Mouse (Mus musculus) cerebral cortex, adult 2 months (tissue): ENCODE results near the gene Ube2o.

Source experiments
- WGBS: fragments of 180-500 bp; shearing (Covaris S2); methylation state at CpG from one replicate; pipeline ENCODE4 v1.1.7; 2018; 5-methylcytosine and 5-hydroxymethylcytosine counted together

The Ube2o gene

DNA sequence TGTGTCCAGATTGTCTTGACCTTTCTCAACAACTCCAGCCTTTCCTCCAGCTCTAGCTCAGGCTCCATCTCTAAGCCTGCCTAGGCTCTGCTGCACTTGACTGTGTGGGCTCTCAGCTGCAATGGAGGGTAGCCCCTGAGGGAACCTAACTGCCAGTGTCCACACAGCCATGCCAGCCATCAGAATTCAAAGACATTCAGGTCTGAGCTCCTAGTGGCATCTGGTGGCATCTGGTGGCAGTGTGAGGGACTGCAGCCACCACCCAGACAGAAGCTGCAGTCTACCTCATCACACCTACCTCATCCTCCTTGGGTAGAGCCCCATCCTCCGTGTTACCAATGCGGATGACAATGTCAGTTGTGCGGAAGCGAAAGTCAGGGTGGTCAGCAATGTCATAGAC, 38.1 kb downstream of the Ube2o start:
- WGBS, result 70% methylated on average over 4 of the region's 4 CpGs

GRCm38 (mm10) chr11:116541183-116541582, 40.1 kb downstream of the Ube2o start:
- WGBS, result 97% methylated on average over 11 of the region's 11 CpGs

- 86% methylated on average over 12 of the region's 12 CpGs for WGBS
These were observed 43.0 kb downstream of the Ube2o start for GRCm38 (mm10) chr11:116538142-116538735.

DNA sequence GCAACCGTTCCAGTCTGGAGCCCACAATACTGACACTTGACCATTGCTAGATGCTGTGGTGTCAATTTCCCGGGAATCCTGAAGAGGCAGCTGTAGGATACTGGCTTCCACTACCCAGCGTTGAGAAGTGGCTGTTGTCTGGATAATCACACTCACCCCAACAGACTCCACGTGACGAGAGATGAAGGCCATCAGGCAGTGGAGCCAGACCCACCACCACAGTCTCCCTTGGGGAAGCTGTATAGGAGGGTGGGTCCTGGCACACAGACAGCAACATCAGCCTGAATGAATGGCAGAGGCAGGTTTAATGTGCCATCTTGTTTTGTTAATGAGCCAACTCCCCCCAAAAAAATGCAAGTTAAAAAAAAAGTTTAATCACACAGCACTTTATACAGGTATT, 43.9 kb downstream of the Ube2o start:
- 71% methylated on average over 5 of the region's 5 CpGs for WGBS

DNA sequence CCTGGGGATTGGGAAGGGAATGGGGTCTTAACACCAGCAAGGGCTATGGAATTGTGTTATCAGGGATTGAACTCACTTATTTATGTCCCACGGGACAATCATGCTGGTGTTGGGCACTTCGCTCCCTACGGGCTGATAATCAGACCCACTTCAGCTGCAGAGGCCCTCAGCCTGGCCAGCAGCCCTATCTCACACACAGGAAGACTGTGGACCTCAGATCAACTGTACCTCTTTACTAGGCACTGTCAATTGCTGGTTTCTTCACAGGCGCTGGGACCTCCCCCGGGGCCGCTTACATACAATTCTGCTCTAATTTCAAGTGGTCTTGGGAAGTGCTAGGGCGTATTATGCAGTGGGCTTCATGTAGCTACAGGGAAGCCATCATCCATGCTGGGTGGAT, 44.6 kb downstream of the Ube2o start:
- 92% methylated on average over 7 of the region's 7 CpGs for whole genome bisulfite sequencing

- WGBS, result 15% methylated on average over 20 of the region's 20 CpGs
These were observed 46.9 kb downstream of the Ube2o start for GRCm38 (mm10) chr11:116534154-116534865.

DNA sequence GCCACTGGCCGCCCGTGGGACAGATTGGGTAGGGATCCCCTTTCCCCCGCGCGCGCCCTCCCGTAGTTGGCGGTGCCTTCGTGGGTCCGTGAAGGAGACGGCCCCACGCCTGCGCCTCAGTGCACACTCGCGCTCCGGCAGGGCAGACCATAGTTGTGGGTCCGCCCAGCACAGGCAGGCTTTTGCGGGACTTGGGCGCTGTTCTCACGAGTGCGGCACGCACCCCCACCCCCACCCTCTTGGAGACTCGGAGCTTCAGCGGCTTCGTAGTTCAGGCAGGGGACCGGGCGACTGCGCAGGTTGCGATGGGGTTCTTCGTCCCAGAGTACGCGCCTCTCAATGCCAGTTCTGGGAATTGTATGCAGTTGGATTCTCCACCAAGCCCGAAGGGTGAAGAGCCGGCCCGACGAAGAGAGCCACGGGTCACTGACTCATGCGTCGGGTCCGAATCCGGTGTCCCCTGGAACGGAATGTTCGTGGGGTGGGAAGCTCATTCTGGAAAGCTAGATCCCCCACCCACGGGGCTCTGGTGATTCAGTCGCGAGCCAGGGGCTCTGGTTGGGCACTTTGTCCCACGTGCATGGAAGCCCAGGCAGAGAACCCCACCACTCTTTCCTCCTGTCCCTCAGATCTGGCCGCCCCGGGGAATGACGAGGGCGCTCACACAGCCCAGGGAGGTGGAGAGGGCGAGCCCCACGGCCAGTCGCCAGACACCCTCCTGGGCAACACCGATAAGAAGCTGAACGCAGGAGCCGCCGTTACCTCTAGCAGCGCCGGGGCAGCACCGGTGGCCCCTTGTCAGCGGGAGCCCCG, 47.7 kb downstream of the Ube2o start:
- WGBS, result 1% methylated on average over 63 of the region's 63 CpGs

GRCm38 (mm10) chr11:116532810-116533338, 48.4 kb downstream of the Ube2o start:
- under 1% methylated on average over 50 of the region's 50 CpGs for WGBS

DNA sequence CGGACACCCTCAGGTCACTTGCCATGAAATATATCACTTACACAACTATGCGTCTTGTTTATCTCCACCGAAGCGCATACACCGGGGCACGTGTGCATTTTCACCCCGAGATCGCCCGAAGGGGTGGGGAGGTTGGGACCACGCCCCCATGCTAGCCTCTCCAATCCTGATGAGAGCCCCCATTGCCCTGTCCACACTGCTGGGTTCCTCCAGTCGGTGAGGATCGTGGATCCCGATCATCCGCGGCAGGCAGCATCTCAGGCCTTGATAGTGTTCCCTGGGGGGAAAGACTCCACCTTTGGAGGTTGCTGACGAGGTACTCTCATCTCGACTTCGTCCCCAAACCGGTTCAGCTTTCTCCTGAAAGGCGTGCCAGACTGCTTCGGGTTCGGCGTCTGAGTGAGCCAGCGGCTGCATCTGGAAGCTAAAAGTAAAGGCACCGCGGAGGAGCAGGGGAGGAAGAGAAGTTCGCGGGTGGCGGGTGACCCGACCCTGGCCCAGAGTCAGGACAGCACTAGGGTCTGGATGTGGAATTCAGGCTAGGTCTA, 48.9 kb downstream of the Ube2o start:
- WGBS, result 2% methylated on average over 30 of the region's 30 CpGs

GRCm38 (mm10) chr11:116531371-116532191, 49.7 kb downstream of the Ube2o start:
- 2% methylated on average over 48 of the region's 48 CpGs for WGBS

DNA sequence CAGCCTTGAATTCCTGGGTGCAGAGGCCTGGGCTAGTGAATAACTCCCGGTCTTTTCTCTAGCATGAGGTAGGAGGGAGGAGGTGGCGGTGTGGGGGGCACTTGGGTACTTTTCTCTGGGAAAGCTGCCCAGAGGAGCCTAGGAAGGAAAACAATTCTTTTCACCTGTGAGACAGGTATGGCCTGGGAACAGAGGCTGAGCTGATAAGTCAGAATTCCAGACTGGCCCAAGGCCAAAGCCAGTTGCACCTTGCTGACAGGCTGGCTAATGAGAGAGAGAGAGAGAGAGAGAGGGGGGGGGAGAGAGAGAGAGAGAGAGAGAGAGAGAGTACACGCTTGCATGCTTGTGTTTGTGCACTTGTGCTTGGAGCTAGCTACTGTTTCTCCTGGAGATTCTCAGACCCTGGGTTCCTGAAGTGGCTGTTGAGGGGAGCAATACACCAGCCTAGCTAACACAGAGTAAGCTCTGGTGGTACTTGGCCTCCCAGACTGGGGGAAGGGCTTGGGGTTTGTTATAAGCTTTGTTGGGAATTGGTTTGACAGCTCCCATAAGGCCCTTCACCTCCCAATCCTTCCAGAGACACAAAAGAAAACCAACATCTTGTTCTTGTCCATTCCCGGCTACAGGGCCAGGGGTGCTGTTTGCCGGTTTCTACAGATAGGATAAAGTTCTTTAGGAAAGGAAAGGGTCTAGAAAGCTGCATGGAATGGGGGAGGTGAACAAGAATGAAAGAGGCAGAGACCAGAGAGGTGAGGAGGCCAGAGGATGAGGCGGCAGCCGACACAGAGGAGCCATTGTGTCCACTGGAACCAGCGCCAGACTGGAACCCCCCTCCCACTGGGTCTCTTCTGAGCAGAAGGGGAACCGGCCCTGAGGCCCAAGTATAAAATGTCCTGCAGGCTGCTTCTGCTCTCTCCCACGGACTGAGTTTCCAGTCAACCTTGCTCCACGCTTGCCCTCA, 50.8 kb downstream of the Ube2o start, which contains the start of gene Sphk1:
Gene Sphk1 (plus strand): TSS at position 739 of the 961 bp plus-strand sequence.
- 59% methylated on average over 11 of the region's 11 CpGs for WGBS

DNA sequence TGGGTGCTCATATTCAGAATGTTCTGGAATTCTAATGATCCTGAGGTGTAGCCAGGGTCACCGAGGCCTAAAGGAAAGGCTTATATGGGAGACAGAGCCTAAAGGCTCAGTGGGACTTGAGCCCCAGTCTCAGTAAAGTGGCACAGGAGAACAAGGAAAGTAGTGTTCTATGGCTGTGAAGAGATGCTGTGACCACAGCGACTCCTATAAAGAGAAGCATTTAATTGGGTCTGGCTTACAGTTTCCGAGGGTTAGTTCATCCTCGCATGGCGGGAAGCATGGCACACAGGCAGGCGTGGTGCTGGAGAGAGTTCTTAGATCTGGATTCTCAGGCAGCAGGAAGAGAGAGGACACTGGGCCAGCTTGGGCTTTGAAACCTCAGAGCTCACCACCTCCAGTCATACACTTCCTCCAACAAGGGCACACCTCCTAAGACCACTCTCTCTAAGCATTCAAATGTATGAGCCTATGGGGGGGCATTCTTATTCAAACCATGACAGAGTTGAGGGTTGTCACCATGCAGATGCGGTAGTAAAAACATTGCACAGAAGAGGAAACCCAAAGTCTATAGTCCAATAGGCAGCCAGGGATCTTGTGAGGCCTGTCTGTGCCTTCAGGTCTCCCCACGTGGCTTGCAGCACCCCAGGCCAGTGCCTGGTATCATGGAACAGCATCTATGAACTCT, 52.5 kb downstream of the Ube2o start:
- 80% methylated on average over 8 of the region's 8 CpGs for WGBS

- 37% methylated on average over 5 of the region's 5 CpGs for WGBS
These were observed 57.5 kb downstream of the Ube2o start for GRCm38 (mm10) chr11:116523699-116524189.

DNA sequence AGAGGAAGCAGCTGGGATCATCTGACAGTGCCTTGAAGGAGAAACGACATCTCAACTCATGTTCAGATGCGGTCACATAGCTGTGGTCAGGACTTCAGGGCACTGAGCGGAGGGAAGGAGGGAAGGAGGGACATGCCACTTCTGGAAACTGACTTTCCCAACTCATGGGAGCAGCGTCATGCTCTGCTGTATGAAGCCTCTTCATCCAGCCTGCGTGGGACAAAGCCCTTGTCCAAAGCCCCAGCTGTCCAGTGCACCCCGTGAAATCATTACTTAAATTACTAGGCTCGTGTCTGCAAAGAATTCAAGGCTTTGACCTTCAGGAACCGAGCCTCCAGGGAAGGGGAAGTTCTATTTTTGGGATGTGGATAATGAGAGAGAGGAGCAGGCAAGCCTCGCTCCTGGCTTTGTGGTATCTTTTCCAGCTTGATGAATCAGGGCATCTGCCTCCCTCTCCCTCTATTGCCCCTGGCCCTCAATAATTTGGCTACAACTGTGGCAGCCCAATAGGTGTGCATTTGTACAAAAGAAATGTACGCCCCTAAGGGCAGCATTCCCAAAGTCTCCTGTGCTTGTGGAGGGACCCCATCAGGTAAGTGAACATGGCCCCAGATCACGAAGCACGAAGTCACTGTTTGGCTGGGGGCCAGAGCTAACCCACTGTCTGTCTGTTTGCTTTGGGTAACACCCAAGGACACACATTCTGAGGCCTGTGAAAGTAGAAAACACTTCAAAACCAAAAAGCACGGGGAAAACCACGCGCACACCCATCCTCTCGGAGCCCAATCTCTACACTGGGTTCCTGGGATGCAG, 58.2 kb downstream of the Ube2o start:
- WGBS, result 61% methylated on average over 16 of the region's 16 CpGs

- 89% methylated on average over 3 of the region's 3 CpGs for WGBS
These were observed 59.2 kb downstream of the Ube2o start for GRCm38 (mm10) chr11:116522046-116522445.

DNA sequence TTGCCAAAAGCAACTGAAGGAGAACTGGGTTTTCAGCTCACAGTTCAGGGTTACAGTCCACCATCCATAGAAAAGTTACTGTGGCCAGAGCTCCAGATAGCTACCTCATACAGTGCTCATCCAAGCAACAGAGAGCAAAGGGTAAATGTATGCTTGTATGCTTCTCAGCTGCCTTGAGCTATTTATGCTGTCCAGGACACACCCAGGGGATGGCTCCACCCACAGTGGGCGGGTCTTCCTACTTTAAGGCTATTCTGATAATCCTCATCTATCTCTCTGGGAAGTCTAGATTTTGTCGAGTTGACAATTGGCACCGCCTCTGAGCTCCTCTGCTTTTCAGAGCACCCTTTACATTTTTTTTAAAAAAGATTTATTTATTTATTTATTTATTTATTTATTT, 60.1 kb downstream of the Ube2o start:
- 59% methylated on average over 3 of the region's 3 CpGs for WGBS

GRCm38 (mm10) chr11:116518482-116518881, 62.8 kb downstream of the Ube2o start:
- 82% methylated on average over 8 of the region's 8 CpGs for WGBS

GRCm38 (mm10) chr11:116515330-116516020, 65.8 kb downstream of the Ube2o start:
- WGBS, result 37% methylated on average over 24 of the region's 24 CpGs
